Mouse (Mus musculus) gastrocnemius, postnatal 36 days (tissue): ENCODE measurements at regions not wholly inside any gene's neighbourhood (a gene's known extent, or its start where the extent isn't known, plus 50 kb on each side); places are given as distances from the start of the nearest gene placed in this dataset.
A peak's percentile ranks its signal among the peaks of the same experiment; 100 is the strongest.

Experiments
- DNase-seq, 2 experiments: peaks; one replicate each; pipeline ENCODE4 v3.0.0; 2022
- intact Hi-C: fragments of 180-260 bp; cut with DNase I; formaldehyde crosslinking; loops from one replicate; pipeline ENCODE4 v1.15.1; 2025

DNA sequence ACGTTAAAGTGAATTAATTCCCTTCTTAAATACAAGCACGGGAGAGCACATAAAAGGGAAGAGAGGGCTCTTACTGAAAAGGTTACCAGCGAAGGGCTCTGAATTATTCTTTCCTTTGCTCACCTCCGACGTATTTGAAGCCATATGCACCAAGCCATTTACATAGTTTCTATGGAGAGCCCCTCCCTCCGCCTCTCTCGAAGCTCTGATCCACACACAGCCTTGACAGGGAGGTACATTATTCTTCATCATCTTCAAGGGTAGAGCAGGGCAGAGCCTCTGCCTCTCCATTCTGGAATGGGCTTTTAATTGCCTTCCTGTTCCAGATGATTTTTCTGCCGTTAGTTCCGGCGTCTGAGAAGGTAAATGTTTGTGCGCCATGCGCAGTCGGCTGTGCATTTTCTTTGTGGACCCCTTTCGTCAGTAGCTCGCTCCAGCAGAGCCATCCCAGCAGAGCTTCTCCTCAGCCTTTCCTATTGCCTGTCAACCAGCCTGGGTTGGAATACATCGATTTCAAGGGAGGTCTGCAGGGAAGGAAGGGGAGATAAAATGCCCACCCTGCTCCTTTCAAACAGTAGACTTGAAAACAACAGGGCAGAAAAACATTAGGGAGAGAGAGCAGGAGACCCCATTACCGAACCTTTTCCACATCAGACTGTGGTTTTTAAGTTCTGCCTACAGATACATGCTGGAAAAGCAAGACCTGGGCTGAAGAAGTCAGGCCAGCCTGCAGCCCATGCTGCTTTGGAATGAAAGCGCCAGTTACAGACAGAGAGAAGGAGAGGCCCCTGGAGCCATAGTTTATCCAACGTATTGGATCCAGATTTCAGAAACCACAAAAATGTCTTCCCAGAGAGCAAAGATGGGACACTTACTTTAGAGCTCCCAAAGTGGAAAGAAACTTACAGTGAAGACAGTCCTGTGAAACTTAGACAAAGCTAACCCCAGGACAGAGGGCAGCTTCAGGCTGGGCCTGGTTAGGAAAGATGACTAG, 124.1 kb downstream of the Edn3 start:
- no peak for DNase-seq
- intact Hi-C loops: no loop called here

DNA sequence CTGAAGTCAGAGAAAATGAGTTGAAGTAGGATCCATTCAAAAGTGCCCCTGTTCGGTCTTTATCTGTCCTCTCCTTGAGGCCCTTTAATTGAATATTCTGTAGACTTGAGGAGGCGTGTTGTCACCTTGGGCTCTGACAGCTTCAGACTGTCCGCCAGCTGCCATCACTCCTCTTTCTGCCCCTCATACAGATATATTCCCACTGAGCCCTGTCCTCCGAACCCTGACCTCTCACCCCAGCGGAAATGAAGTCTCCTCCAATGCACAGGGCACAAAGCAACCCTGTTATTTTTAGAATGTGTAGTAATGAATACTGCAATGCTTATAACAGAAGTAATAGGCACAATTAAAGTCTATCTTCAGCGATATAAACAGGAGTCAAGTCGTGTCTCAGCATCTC, 117.4 kb upstream of the Gm14444 start:
- intact Hi-C loops: no loop called here
- DNase-seq: no peak

DNA sequence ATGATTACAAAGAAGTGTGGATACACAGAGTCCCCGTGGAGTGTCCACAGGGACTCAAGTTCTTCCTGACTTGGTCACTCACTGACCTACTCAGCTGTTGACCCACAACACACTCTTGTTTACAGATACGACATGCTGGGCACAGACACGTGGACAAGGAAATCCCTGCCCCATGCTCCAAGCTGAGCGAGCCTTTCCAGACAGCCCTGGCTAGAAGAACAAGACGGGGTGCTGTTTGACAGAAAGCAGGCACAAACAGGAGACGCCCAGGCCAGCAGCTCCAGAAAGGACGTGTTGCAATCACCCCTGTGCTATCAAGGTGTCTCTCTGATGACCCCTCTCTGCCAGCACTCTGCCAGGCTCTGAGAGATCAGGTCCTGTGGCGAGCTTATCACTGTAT, 112.6 kb upstream of the Gm14444 start:
- intact Hi-C loops: no loop called here

DNA sequence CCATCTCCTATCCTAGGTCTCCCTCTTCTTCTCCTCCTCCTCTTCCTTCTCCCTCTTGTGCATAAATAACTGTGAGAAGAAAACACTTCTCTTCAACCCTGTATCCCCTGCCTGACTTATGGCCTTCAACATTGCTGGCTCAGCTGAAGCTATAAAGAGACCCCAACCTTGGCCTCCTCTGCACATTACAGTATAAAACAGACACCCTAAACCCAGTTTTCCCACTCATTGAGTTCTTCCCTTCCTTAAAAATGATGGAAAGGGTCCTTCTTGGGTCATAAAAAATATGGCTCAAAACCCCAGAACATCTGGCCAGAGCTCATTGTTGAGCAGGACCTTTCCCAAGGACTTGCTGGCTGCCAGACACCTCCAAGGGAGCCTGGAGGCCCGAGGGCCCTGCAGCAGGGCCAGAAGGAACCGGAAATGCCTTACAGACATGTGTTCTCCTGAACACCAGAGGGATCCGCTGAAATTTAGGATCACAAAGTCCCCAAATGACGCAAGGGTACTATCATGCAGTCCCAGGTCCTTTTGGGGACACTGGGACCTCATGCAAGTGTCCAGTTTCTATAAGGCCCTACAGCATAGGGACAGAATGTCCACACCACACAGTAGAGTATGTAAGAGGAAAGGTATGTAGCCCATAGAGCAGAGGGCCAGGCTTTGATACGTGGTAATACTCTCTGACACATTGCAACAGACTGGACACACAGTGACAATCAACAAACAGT, 109.9 kb upstream of the Gm14444 start:
- intact Hi-C loops: loop anchor here (5.0 to 10.0 kb wide), 2 partner anchors 228 to 1315 kb away; no protein-coding TSS in a partner anchor
- no peak for DNase-seq

More for the DNA sequence above, 112.6 kb upstream of the Gm14444 start:
- no peak for DNase-seq

- peak in 1 of 2 experiments; percentile 39 for DNase-seq
- intact Hi-C loops: loop anchor here (5.0 to 10.0 kb wide), 2 partner anchors 228 to 1316 kb away; no protein-coding TSS in a partner anchor
These were observed 109.4 kb upstream of the Gm14444 start for GRCm38 (mm10) chr2:174900671-174900991.

GRCm38 (mm10) chr2:174901801-174902200, 108.2 kb upstream of the Gm14444 start:
- DNase-seq: no peak
- intact Hi-C loops: loop anchor here (5.0 to 10.0 kb wide), 2 partner anchors 230 to 1317 kb away; no protein-coding TSS in a partner anchor

GRCm38 (mm10) chr2:174903627-174904026, 106.4 kb upstream of the Gm14444 start:
- no peak for DNase-seq
- intact Hi-C loops: loop anchor here (2.0 to 10.0 kb wide), 3 partner anchors 231 to 1319 kb away; no protein-coding TSS in a partner anchor

GRCm38 (mm10) chr2:174905865-174906639, 104.0 kb upstream of the Gm14444 start:
- intact Hi-C loops: loop anchor here (2.0 to 10.0 kb wide), 2 partner anchors 595 to 1321 kb away; no protein-coding TSS in a partner anchor
- DNase-seq: no peak

DNA sequence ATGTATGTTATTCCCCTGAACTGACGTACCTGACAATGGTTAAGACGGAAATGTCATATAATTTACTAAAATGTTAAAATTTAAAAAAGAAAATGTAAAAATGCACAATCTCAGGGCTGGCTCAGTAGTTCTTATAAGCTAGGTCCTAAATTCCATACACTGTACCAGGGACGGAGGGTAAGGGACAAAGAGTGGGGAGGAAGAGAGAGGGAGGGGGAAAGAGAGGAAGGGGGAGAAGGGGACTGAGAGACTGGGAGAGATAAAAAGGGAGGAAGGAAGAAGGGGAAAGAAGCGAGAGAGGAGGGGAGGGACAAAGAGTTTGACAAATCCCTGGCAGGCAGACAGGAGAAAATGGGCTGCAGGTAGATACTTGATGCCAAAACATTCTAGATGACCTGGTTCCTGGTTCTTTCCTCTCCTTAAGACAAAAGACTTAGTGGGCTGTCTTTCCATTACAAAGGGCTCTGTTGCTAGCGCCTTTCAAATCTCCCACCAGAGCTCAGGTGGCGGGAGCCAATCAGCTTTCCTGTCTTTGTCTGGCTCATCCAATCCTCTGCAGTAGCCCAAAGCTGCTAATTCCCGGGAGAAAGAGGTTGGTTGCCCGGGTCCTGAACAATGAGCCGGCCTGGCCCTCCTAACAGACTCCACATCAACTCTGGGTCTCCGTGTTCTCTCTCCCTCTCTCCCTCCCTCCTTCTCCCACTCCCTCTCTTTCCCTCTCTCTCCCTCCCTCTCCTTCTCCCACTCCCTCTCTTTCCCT, 92.7 kb upstream of the Gm14444 start:
- intact Hi-C loops: no loop called here
- DNase-seq: no peak

DNA sequence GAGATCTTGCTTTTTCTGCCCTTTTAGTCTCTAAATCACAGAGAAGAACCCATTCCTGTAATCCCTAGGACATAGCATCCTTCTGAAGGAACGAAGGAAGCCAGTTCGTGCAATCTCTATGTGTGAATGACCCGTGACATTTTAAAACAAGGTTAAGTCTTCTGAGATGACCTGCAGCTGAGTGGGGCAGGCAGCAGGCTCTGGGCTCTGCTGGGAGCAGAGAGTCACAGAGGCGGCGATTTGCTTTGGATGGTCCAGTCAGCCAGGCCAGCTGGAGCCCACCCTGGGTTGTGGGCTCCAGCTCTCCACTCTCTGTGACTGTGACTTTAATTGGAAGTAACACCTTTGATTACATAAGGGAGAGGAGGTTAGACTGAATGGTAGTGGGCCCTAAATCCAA, 92.1 kb upstream of the Gm14444 start:
- DNase-seq: no peak
- intact Hi-C loops: no loop called here

GRCm38 (mm10) chr2:174922208-174922607, 87.8 kb upstream of the Gm14444 start:
- intact Hi-C loops: no loop called here
- no peak for DNase-seq

DNA sequence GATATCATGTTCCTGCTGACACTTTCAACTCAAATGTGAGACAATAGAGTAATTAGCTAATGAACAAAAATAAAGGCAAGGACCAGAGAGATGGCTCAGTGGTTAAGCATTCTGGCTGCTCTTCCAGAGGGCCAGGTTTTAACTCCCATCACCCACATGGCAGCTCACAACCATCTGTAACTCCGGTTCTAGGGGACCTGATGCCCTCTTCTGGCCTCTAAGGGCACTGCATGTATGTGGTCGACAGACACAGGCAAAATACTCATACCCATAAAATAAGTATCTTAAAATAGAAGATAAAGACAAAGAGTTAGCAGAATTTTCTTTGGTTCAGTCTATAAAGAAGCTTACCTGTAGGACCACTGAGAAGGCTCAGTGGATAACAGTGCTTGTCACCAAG, 80.3 kb upstream of the Gm14444 start:
- intact Hi-C loops: no loop called here
- DNase-seq: no peak

DNA sequence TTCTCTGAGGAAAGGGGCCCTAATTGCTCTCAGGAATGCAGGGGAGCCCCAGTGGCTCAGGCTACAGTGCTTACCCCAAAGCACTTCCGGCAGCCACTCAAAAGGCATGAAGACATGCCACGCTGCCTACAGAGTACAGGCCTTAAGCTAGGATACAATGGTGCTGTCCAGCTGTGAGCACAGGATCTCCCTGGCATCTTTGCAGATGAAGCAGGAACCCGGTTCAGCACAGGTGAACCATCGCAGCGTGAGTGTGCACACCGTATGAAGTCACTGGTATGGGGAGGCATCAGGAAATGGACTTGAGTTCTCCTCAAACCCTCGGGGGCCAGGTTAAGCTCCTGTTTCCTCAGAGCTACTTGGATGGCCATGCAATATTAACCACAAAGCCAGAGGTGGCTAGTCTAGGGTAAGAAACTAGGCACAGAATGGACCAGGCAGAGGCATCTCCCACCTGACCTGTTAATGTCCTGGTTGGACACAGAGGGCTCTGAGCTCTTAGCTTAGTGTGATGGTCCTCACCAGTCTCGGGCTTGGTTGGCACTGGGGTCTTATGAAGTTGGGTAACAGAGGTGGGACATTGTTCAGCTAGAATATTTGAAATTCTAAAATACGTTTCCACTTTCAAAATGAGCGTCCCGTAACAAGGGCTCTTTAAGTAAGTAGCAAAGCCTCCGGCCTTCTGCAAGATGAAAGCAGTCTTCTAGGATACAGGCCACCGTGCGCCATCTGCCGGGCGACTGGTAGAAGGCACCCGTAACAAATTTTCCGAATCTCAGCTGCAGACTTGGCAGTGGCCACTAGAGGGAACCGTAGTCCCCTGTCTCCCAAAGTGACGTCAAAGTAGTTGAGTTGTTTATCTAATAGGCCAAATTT, 77.7 kb upstream of the Gm14444 start:
- DNase-seq: peak; percentile 63 to 86
- intact Hi-C loops: no loop called here

DNA sequence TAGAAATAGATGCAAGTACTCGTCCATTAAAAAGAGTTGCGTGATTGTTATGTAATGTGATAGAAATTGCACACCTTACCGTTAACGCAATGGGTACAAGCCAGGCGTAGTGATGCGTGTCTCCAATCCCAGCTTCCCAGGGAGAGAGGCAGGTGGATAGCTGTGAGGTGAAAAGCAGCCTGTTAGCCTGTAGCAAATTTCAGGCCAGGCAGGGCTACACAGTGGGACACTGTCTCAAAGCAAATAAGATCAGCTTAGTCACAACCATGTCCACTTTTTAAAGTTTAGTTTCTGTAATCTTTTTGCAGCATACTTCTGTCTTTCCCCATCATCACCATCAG, 77.1 kb upstream of the Gm14444 start:
- intact Hi-C loops: no loop called here
- DNase-seq: no peak

DNA sequence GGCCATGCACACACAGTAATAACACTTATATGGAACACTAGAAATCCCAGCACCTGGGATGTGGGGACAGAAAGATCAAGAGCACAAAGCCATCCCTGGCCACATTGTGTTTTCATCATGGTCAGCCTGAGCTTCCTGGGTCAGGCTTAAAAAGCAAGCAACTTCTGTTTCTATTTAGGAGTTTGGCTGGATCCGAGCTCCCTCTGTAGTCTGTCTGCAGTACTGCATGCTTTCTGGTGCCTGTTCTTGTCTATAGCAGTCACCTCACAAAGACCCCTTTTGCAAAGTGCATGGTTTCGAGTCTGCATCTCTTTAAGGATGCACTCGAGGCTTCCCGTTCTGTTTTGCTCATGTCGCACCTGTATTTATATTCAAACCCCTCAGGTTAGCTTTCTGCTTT, 73.4 kb upstream of the Gm14444 start:
- intact Hi-C loops: no loop called here

DNA sequence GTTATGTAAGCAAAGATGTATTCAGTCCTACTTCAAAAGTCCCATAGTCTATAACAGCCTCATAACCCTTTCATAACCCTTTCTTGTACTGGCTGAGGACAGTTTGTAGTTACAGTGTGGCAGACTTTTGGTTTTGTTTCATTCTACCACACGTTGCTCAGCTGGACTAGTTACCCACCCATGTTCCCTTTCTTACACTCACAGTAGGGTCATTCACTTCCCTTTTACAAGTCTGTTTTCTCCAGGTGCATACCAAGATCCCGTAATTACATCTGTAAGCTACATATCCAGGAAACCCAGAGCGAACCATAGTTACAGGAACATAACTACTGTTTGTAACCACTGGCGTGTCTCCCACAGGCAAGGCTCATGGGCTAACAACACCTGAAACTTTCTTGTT, 72.1 kb upstream of the Gm14444 start:
- DNase-seq: no peak
- intact Hi-C loops: no loop called here

More for the DNA sequence above, 73.4 kb upstream of the Gm14444 start:
- no peak for DNase-seq

- intact Hi-C loops: no loop called here
- no peak for DNase-seq
These were observed 67.8 kb upstream of the Gm14444 start for GRCm38 (mm10) chr2:174942221-174942620.

GRCm38 (mm10) chr2:174948106-174948505, 61.9 kb upstream of the Gm14444 start:
- intact Hi-C loops: no loop called here
- DNase-seq: no peak
